Mouse (Mus musculus): ENCODE measurements around the gene Ccdc88b. TPM values are rescaled to one million over a fixed set of nuclear protein-coding genes. Genes with fewer than 3 reads are reported as not detected.

Gene Ccdc88b
- polyA plus RNA-seq, 1 experiment from 2014 or later: 1.9 TPM

DNA sequence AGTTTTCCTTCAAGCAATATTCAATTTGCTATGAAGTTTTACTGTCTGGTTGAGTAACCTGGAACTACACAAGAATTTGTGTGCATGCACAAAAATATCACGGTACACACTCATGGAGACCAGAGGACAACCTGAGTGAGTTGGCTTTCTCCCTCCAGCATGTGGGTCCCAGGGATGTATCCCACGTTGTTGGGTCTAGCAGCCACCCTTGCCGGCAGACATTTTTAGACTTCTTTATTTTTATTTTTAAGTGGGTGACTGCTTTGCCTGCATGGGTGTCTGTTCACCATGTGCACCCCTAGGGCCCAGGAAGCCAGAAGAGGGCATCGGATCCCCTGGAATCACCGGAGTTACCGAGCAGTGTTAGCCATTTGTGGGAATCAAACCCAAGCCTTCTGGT lies 32.6 kb downstream of the Ccdc88b start:
- WGBS (ENCODE audit: insufficient replicate concordance): 62% methylated on average over 6 of the region's 6 CpGs
- DNase-seq (no peak), ATAC-seq (ENCODE audit: low read depth) (no peak)
- no peak overlapping the region for H3K9ac ChIP-seq
- H3K27me3 ChIP-seq: peaks cover 32% of the 10 kb centered on the region
- no peak overlapping the region for H3K4me3 ChIP-seq (replicated peaks)
- peaks cover 6% of the 10 kb centered on the region; the same call in 1 of the 2 replicates for H3K4me1 ChIP-seq (replicated peaks)
- H3K4me2 ChIP-seq: no peak overlapping the region
- no peak overlapping the region for H3K27ac ChIP-seq
- no peaks in the 10 kb centered on the region for H3K36me3 ChIP-seq
- H3K9me3 ChIP-seq (replicated peaks): no peaks in the 10 kb centered on the region

DNA sequence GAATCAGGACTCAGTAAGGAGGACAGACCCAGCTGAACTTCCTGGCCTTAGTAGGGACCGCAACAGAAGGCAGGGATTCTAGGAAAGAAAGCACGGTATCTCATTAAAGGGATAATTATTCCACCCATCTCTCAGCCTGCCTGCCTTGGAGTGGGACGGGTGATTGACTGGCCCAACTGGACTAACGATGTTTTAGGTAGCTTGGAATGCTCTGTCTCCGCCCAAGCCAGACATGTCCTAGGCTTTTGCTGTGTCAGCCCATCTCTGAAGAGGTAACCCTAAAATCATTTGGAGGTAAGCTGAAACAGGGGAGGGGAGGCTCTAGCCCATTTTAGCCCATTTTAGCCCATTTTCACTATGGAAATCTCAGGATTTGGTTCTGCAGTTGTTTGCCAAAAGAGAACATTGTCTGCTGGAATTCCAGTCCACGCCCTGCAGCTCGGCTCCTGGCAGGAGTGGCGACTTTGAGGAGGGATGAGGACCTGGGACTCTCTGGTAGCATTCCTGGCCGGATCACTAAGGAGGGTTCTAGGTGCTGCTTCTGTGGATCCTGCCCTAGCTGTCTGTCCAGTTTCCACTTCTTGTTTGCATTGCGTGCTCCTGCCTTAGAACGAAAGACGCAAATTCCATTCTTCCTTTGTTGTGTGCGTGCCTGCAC lies 37.3 kb downstream of the Ccdc88b start:
- DNase-seq: no peak

DNA sequence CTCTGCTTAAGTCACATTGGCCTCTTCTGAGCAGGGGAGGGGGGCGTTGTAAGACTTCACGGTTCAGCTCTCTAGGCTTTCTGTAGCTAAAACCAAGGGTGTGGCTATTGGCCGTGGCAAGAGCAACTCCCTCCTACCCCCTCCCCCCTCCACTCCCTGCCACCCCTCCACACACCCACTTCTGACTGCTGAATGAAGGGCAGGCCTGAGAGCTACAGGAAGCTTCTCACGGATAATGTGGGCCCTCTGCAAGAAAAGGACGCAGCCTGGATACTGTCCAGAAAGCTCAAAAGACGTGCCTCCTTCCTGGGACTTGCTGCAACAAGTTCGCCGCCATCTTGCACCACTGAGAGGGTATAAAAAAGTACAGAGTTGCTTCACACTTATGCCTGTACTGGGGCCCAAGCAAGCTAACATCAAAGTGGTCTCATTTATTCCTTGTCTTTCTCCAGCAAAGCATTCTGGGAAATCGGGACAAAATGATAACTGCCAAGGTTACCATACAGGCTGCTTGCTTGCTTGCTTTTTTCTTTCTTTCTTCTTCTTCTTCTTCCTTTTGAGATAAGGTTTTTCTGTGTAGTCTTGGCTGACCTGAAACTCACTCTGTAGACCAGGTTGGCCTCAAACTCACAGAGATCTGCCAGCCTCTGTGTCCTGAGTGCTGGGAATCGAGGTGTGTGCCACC lies 38.7 kb downstream of the Ccdc88b start:
- H3K4me2 ChIP-seq: no peak overlapping the region
- DNase-seq (no peak), ATAC-seq (ENCODE audit: low read depth) (no peak)
- no peaks in the 10 kb centered on the region for H3K9me3 ChIP-seq (replicated peaks)
- no peak overlapping the region for H3K9ac ChIP-seq
- no peak overlapping the region for H3K4me3 ChIP-seq (replicated peaks)
- 0 out of 2 replicates have a peak, but pooled peaks cover 4% of the 10 kb centered on the region for H3K27me3 ChIP-seq
- peaks cover 8% of the 10 kb centered on the region for H3K4me1 ChIP-seq (replicated peaks)
- 35% methylated on average over 10 of the region's 10 CpGs for WGBS (ENCODE audit: insufficient replicate concordance)
- no peak overlapping the region for H3K27ac ChIP-seq
- H3K36me3 ChIP-seq: no peaks in the 10 kb centered on the region

More for the DNA sequence above, 37.3 kb downstream of the Ccdc88b start:
- Histone ChIP-seq H3K4me1 (replicated peaks) (peaks cover 8% of the 10 kb centered on the region), H3K36me3 (no peaks in the 10 kb centered on the region), H3K27ac (no peak overlapping the region), H3K9me3 (replicated peaks) (no peaks in the 10 kb centered on the region), H3K9ac (no peak overlapping the region), H3K4me2 (no peak overlapping the region), H3K4me3 (replicated peaks) (no peak overlapping the region), H3K27me3 (0 out of 2 replicates have a peak, but pooled peaks cover 4% of the 10 kb centered on the region)
- WGBS (ENCODE audit: insufficient replicate concordance): 68% methylated on average over 13 of the region's 13 CpGs
- ATAC-seq (ENCODE audit: low read depth): no peak

DNA sequence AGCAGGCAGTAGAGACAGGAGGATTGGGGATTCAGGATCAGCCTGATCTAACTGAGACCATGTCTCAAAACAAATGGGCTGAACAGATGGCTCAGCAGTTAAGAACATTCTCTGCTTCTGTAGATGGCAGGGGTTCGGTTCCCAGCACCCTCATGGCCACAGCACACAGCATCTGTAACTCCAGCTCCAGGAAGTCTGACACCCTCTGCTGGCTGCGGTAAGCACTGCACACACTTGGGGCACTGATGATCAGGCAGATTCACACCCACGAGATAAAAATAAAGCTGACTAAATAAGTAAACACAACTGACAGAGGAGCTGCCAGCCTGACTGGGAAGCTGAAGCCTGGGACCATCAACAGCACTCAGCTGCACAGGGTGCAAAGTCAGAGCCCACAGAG lies 43.1 kb downstream of the Ccdc88b start:
- no peak overlapping the region for H3K9ac ChIP-seq
- H3K27ac ChIP-seq: no peak overlapping the region
- whole genome bisulfite sequencing (ENCODE audit: insufficient replicate concordance): 62% methylated on average over 3 of the region's 3 CpGs
- H3K4me2 ChIP-seq: no peak overlapping the region
- H3K4me3 ChIP-seq (replicated peaks): no peak overlapping the region
- H3K27me3 ChIP-seq: no peaks in the 10 kb centered on the region
- H3K36me3 ChIP-seq: no peaks in the 10 kb centered on the region
- ATAC-seq (ENCODE audit: low read depth) (no peak), DNase-seq (no peak)
- H3K9me3 ChIP-seq (replicated peaks): no peaks in the 10 kb centered on the region
- H3K4me1 ChIP-seq (replicated peaks): peaks cover 8% of the 10 kb centered on the region

DNA sequence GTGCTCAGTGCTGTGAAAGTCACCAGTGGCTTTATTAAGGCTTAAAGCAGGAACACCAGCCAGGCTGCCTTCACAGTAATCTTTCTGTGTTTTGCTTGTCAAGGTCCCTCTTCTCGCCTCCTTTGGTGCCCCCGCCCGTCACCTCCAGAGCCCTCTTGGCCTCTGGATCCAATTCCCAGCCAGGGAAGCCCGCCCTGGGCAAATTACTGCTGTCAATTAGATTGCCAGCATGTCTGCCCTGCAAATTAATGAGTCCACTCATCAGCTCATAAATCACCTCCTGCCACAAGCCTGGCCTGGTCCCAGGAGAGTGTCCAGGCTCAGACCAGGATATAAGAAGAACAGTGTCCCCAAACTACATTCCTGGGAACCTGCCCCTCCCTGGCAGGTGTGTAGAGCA lies 43.6 kb downstream of the Ccdc88b start:
- H3K9ac ChIP-seq: no peak overlapping the region
- no peak overlapping the region for H3K4me3 ChIP-seq (replicated peaks)
- no peaks in the 10 kb centered on the region for H3K36me3 ChIP-seq
- 53% methylated on average over 4 of the region's 4 CpGs for WGBS (ENCODE audit: insufficient replicate concordance)
- no peak for ATAC-seq (ENCODE audit: low read depth)
- H3K27ac ChIP-seq: no peak overlapping the region
- H3K4me2 ChIP-seq: no peak overlapping the region
- peaks cover 4% of the 10 kb centered on the region for H3K4me1 ChIP-seq (replicated peaks)
- no peak for DNase-seq
- no peaks in the 10 kb centered on the region for H3K9me3 ChIP-seq (replicated peaks)
- H3K27me3 ChIP-seq: no peaks in the 10 kb centered on the region

Small RNA genes lying within 50 kb of the gene (microRNA-seq; reads per million reads assigned to microRNA genes)
- gene Mir5046: not detected

Other genes starting within 250 kb of the Ccdc88b start
- gene Rps6ka4, start 17.6 kb downstream of the Ccdc88b start, polyA plus RNA-seq (2015; fragmentation: Nextera tagmentation; extraction: Ambion mirVana): 6.1 and 6.8 TPM in 2 replicates
- gene Trmt112, start 51.5 kb upstream of the Ccdc88b start, polyA plus RNA-seq (2015; fragmentation: Nextera tagmentation; extraction: Ambion mirVana): 103 and 106 TPM in 2 replicates
- 97.7 and 101 TPM in 2 replicates for gene Prdx5, start 51.9 kb upstream of the Ccdc88b start, polyA plus RNA-seq (2015; fragmentation: Nextera tagmentation; extraction: Ambion mirVana)
- gene Esrra, start 63.6 kb upstream of the Ccdc88b start, polyA plus RNA-seq (2015; fragmentation: Nextera tagmentation; extraction: Ambion mirVana): 4.4 and 4.8 TPM in 2 replicates
- gene Catsperz, start 67.2 kb upstream of the Ccdc88b start, polyA plus RNA-seq (2015; fragmentation: Nextera tagmentation; extraction: Ambion mirVana): 0.51 and 0.73 TPM in 2 replicates
- gene Kcnk4, start 76.3 kb upstream of the Ccdc88b start, polyA plus RNA-seq (2015; fragmentation: Nextera tagmentation; extraction: Ambion mirVana): 0.06 TPM in 1 of 2 replicates, not detected in the other
- gene Bad, start 83.7 kb upstream of the Ccdc88b start, polyA plus RNA-seq (2015; fragmentation: Nextera tagmentation; extraction: Ambion mirVana): 32.2 and 34.6 TPM in 2 replicates
- gene Gpr137, start 84.3 kb upstream of the Ccdc88b start, polyA plus RNA-seq (2015; fragmentation: Nextera tagmentation; extraction: Ambion mirVana): 6.4 and 7.3 TPM in 2 replicates
- gene Ppp1r14b, start 116.8 kb upstream of the Ccdc88b start, polyA plus RNA-seq (2015; fragmentation: Nextera tagmentation; extraction: Ambion mirVana): 73.6 and 81.7 TPM in 2 replicates
- gene Plcb3, start 118.3 kb upstream of the Ccdc88b start, polyA plus RNA-seq (2015; fragmentation: Nextera tagmentation; extraction: Ambion mirVana): 5.6 and 6.3 TPM in 2 replicates
- gene Fkbp2, start 122.3 kb upstream of the Ccdc88b start, polyA plus RNA-seq (2015; fragmentation: Nextera tagmentation; extraction: Ambion mirVana): 88.0 and 91.6 TPM in 2 replicates
- gene Vegfb, start 129.4 kb upstream of the Ccdc88b start, polyA plus RNA-seq (2015; fragmentation: Nextera tagmentation; extraction: Ambion mirVana): 13.7 and 16.0 TPM in 2 replicates
- gene Dnajc4, start 134.4 kb upstream of the Ccdc88b start, polyA plus RNA-seq (2015; fragmentation: Nextera tagmentation; extraction: Ambion mirVana): 9.8 and 11.8 TPM in 2 replicates
- gene Nudt22, start 137.9 kb upstream of the Ccdc88b start, polyA plus RNA-seq (2015; fragmentation: Nextera tagmentation; extraction: Ambion mirVana): 10.7 and 11.1 TPM in 2 replicates
- gene Trpt1, start 137.9 kb upstream of the Ccdc88b start, polyA plus RNA-seq (2015; fragmentation: Nextera tagmentation; extraction: Ambion mirVana): 2.1 and 2.3 TPM in 2 replicates
- 106 and 107 TPM in 2 replicates for gene Fermt3, start 161.3 kb upstream of the Ccdc88b start, polyA plus RNA-seq (2015; fragmentation: Nextera tagmentation; extraction: Ambion mirVana)
- gene Stip1, start 181.8 kb upstream of the Ccdc88b start, polyA plus RNA-seq (2015; fragmentation: Nextera tagmentation; extraction: Ambion mirVana): 158 and 201 TPM in 2 replicates
- gene Macrod1, start 198.6 kb upstream of the Ccdc88b start, polyA plus RNA-seq (2015; fragmentation: Nextera tagmentation; extraction: Ambion mirVana): 3.0 and 3.8 TPM in 2 replicates
- gene Flrt1, start 247.5 kb upstream of the Ccdc88b start, polyA plus RNA-seq (2015; fragmentation: Nextera tagmentation; extraction: Ambion mirVana): 0.14 and 0.17 TPM in 2 replicates